Mouse (Mus musculus) right cerebral cortex, adult 2 months (tissue): ENCODE measurements around the gene Bmp8a.
"Not testable (repeated sequence)": the region's sequence is repeated elsewhere in the genome, so short reads cannot be mapped to it uniquely, and the experiment has no call there.

Source experiments
- DNase-seq, 2 experiments: peaks; one replicate each; pipeline ENCODE4 v3.0.0; 2021 to 2022; ENCODE audit warnings: low spot score in 2 of 2

Bmp8a gene

GRCm38 (mm10) chr4:123342642-123343470, at the start of gene Bmp8a:
Gene Bmp8a, minus strand, starts transcription at chr4:123343252.
- DNase-seq = peak in 1 of 2 experiments; percentile 20

- DNase-seq = no peak
These were observed 49.1 kb upstream of the Bmp8a start for GRCm38 (mm10) chr4:123392187-123392586.

- DNase-seq = no peak
These were observed 42.0 kb upstream of the Bmp8a start for GRCm38 (mm10) chr4:123385028-123385427.

- DNase-seq = peak; percentile 80 to 89
These were observed 40.1 kb upstream of the Bmp8a start for GRCm38 (mm10) chr4:123383173-123383572.

- DNase-seq = no peak
These were observed 39.0 kb upstream of the Bmp8a start for GRCm38 (mm10) chr4:123382051-123382450.

- DNase-seq = no peak
These were observed 38.5 kb upstream of the Bmp8a start for GRCm38 (mm10) chr4:123381598-123381997.

GRCm38 (mm10) chr4:123376031-123376430, 33.0 kb upstream of the Bmp8a start:
- no peak for DNase-seq

GRCm38 (mm10) chr4:123374316-123375008, 31.4 kb upstream of the Bmp8a start:
- DNase-seq = no peak

- DNase-seq = no peak
These were observed 20.5 kb upstream of the Bmp8a start for GRCm38 (mm10) chr4:123363555-123363954.

GRCm38 (mm10) chr4:123360771-123361170, 17.7 kb upstream of the Bmp8a start:
- DNase-seq = no peak

- no peak for DNase-seq
These were observed 15.6 kb upstream of the Bmp8a start for GRCm38 (mm10) chr4:123358613-123359012.

- no peak for DNase-seq
These were observed 12.9 kb upstream of the Bmp8a start for GRCm38 (mm10) chr4:123355941-123356340.

GRCm38 (mm10) chr4:123353271-123353877, 10.3 kb upstream of the Bmp8a start:
- no peak for DNase-seq

GRCm38 (mm10) chr4:123343471-123343789, 378 bp upstream of the Bmp8a start:
- DNase-seq = no peak

GRCm38 (mm10) chr4:123342091-123342641, 886 bp downstream of the Bmp8a start:
- no peak for DNase-seq

- DNase-seq = no peak
These were observed 2.8 kb downstream of the Bmp8a start for GRCm38 (mm10) chr4:123340232-123340631.

GRCm38 (mm10) chr4:123337693-123338092, 5.4 kb downstream of the Bmp8a start:
- DNase-seq = no peak

- DNase-seq = no peak
These were observed 7.1 kb downstream of the Bmp8a start for GRCm38 (mm10) chr4:123335796-123336585.

GRCm38 (mm10) chr4:123335244-123335643, 7.8 kb downstream of the Bmp8a start:
- not testable (repeated sequence) for DNase-seq

GRCm38 (mm10) chr4:123334177-123334576, 8.9 kb downstream of the Bmp8a start:
- DNase-seq = no peak

GRCm38 (mm10) chr4:123333151-123333550, 9.9 kb downstream of the Bmp8a start:
- no peak for DNase-seq

- not testable (repeated sequence) for DNase-seq
These were observed 11.1 kb downstream of the Bmp8a start for GRCm38 (mm10) chr4:123331961-123332360.
